Mouse (Mus musculus): ENCODE results near the gene Bmp6. TPM values are rescaled to one million over a fixed set of nuclear protein-coding genes. Genes with fewer than 3 reads are reported as not detected.

The Bmp6 gene
- polyA plus RNA-seq, 1 experiment from 2014 or later: 3.1 TPM

DNA sequence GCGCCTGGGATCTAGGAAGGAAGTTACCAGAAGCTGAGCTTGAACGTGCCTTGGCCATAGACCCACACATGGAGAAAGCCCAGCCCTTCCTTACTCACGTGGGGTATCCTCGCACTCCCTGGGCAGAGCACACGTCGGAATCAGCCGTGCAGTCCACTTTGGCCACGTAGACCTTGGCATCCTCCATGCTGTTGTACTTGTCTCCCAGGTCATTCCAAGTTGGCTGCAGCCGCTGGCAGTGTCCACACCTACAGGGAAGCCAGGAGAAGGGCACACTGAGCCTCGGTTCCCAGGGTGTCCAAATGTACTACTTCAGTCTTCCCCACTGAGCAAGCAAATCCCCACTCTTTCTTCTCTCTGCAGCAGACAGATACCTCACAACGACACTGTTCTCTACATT lies 178.3 kb downstream of the Bmp6 start:
- H3K9ac ChIP-seq (ENCODE audit: low read depth, low read length): no peak overlapping the region
- H3K27me3 ChIP-seq (replicated peaks; ENCODE audit: control insufficient read depth, insufficient read depth, low read length): no peaks in the 10 kb centered on the region
- H3K27ac ChIP-seq (ENCODE audit: low read depth, low read length): no peak overlapping the region
- peaks cover 14% of the 10 kb centered on the region for H3K4me1 ChIP-seq (ENCODE audit: control insufficient read depth, insufficient read depth, low read depth, low read length)
- no peak overlapping the region for H3K4me2 ChIP-seq (ENCODE audit: low read length)
- H3K4me3 ChIP-seq (ENCODE audit: low read length): no peak overlapping the region
- WGBS: 93% methylated on average over 11 of the region's 11 CpGs
- H3K36me3 ChIP-seq (ENCODE audit: control insufficient read depth, insufficient read depth, low read length): peaks cover 11% of the 10 kb centered on the region
- no peak for ATAC-seq
- no peaks in the 10 kb centered on the region for H3K9me3 ChIP-seq (ENCODE audit: control insufficient read depth, low read length)

DNA sequence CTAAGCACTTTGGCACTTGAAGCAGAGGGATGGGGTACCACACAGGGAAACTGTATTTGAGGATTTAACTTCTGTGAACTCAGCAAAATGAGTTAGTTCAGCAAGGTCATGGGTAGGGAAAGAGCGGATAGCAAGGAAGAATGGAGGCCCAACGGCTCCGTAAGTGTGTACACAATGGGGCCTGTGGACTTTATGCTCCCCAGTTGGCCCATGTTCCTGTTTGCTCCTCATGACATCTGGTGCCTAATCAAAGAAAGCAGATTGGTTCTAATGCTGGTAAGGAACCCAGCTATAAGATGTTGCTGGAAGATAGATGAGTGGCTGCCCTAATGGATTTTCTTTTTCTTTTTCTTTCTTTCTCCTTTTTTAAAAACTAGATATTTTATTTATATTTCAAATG lies 180.4 kb downstream of the Bmp6 start:
- Histone ChIP-seq H3K27me3 (replicated peaks; ENCODE audit: control insufficient read depth, insufficient read depth, low read length) (no peaks in the 10 kb centered on the region), H3K9me3 (ENCODE audit: control insufficient read depth, low read length) (no peaks in the 10 kb centered on the region), H3K4me1 (ENCODE audit: control insufficient read depth, insufficient read depth, low read depth, low read length) (peaks cover 14% of the 10 kb centered on the region), H3K4me3 (ENCODE audit: low read length) (no peak overlapping the region), H3K27ac (ENCODE audit: low read depth, low read length) (no peak overlapping the region), H3K9ac (ENCODE audit: low read depth, low read length) (no peak overlapping the region), H3K4me2 (ENCODE audit: low read length) (no peak overlapping the region), H3K36me3 (ENCODE audit: control insufficient read depth, insufficient read depth, low read length) (peaks cover 8% of the 10 kb centered on the region)
- 84% methylated on average over 3 of the region's 3 CpGs for WGBS
- no peak for ATAC-seq

DNA sequence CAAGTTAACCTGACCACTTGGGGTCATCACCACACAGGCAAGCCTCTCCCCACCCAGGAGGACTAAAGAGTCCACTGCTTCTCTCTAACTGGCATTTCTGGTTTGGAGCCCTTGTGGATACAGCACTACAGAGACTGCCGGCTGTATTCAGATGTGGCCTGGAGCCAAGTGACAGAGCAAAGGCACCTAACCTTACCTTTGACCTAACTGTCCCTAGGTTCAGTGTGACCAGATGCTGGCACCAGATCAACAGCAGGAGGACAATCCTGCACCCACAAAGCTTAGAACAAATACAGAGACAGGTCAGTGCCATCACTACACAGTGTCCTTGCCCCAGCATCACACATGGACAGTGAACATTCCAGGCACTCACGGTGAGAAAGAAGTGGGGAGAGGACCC lies 181.2 kb downstream of the Bmp6 start:
- Histone ChIP-seq H3K4me3 (ENCODE audit: low read length) (no peak overlapping the region), H3K4me2 (ENCODE audit: low read length) (peak overlapping the region; percentile 91), H3K9me3 (ENCODE audit: control insufficient read depth, low read length) (no peaks in the 10 kb centered on the region), H3K27me3 (replicated peaks; ENCODE audit: control insufficient read depth, insufficient read depth, low read length) (no peaks in the 10 kb centered on the region), H3K9ac (ENCODE audit: low read depth, low read length) (no peak overlapping the region), H3K36me3 (ENCODE audit: control insufficient read depth, insufficient read depth, low read length) (peaks cover 6% of the 10 kb centered on the region; the same call in 1 of the 2 replicates), H3K4me1 (ENCODE audit: control insufficient read depth, insufficient read depth, low read depth, low read length) (peaks cover 14% of the 10 kb centered on the region), H3K27ac (ENCODE audit: low read depth, low read length) (no peak overlapping the region)
- WGBS: 75% methylated on average over 2 of the region's 2 CpGs
- ATAC-seq: no peak

DNA sequence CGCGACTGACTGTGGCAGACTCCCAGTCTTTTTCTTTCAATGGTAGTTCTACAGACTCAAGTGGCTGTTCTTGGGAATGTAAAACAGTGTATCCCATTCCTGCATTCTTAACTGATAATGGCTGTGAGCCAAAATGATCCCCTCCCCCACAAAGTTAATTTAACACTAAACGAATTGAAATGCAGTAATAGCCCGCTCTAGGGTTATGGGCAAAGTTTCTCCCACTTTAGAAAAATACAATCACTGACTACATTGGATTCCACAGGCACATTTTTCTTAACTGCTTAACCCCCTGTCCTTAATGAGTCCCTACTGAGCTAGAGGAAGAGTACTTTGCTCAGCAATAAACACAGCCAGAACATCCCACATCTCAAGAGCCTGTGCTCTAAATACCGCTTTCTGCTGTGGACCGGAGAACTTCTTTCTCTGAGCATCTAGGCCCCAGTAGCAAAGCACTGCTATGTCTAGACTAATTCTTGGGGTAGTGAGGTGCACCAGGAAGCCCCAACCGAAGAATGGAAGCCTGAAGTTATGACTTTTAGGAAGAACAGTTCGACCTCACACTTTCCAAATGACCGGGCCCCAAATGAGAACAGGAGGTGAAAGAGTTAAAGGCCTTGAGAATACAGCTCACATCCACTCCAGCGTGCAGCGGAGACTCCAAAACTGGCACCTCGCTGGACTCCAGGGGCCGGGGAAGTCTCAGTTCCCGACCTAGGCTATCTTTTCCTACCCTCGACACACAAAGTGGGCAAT lies 182.3 kb downstream of the Bmp6 start:
- Histone ChIP-seq H3K36me3 (ENCODE audit: control insufficient read depth, insufficient read depth, low read length) (peaks cover 4% of the 10 kb centered on the region; the same call in 1 of the 2 replicates), H3K4me2 (ENCODE audit: low read length) (peak overlapping the region; percentile 91), H3K27me3 (replicated peaks; ENCODE audit: control insufficient read depth, insufficient read depth, low read length) (no peaks in the 10 kb centered on the region), H3K9me3 (ENCODE audit: control insufficient read depth, low read length) (no peaks in the 10 kb centered on the region), H3K27ac (ENCODE audit: low read depth, low read length) (peak overlapping the region; percentile 86), H3K4me3 (ENCODE audit: low read length) (peak overlapping the region; percentile 75), H3K4me1 (ENCODE audit: control insufficient read depth, insufficient read depth, low read depth, low read length) (peaks cover 14% of the 10 kb centered on the region), H3K9ac (ENCODE audit: low read depth, low read length) (peak overlapping the region; percentile 83)
- peak; percentile 18 for ATAC-seq
- 10% methylated on average over 15 of the region's 15 CpGs for WGBS

DNA sequence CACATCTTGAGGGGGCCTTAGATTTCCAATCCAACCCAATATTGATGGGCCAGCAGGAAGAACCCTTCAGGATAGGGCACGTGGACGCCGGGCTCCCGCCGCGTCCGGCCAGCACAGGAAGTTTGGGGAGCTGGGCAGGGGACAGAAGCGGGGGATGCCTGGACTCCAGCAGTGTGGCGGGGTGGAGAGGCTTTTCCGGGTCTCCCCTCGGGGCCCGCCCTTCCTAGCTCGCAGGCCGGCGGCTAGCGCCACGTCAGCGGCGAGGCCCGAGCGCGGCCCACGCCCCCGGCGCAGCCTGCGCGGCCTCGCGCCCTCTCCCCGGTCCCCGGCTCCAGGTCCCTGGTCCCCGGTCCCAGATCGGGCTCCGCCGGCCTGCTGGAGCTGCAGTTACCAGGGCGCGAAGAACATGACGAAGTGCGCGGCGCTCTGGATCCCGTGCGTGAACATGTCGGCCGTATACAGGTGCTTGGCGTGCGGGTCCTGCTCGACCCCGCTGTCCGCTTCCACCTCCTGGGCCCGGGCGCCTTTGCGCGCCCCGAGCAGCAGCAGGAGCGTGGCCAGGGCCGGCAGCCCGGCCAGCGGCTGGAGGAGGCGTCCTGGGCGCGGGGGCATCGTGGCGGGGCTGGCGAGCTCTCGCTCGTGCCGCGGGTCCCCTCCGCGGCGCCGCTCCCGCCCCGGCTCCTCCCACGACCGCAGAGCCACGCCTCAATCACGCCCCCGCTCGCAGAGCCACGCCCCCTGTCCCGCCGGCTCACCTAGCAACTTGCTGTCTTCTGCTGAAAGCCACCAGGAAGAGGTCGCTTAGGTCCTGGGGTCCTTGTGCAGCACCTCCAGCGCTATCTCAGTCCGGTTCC lies 183.1 kb downstream of the Bmp6 start:
- under 1% methylated on average over 60 of the region's 87 CpGs for WGBS
- peak; percentile 92 for ATAC-seq

DNA sequence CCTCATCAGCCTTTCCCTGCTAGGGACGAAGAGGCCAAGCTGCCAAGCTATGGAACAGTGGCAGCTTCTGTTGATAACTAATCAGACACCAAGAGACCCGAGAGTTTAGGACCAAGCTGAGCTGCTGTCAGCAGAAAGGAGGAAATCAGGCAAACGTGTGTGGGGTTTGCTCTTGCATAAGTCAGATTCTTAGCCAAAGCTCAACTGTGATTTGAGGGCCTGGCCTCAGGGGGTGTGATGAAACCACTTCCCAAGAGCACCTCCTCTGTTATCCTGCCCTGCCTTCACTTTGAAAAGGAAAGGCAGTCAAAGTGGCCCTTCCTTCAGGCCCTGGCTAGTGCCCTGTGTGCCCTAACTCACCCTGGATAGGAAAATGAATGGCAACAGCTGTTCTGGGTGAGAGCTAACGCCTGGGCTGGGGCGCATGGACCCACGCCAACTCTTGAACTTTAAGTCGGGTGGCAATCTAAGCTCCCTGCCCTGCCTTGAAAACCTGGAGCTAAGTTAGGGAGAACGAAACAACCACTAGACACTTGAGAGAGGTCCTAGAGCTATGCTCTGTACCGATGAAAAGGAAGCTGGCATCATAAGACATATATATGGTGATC lies 183.9 kb downstream of the Bmp6 start, which contains the start of gene Txndc5:
TSS of gene Txndc5 (minus strand) at position 138 of the 608 bp plus-strand sequence.
- WGBS: 53% methylated on average over 9 of the region's 9 CpGs
- Histone ChIP-seq H3K4me1 (ENCODE audit: control insufficient read depth, insufficient read depth, low read depth, low read length) (peaks cover 14% of the 10 kb centered on the region), H3K27me3 (replicated peaks; ENCODE audit: control insufficient read depth, insufficient read depth, low read length) (no peaks in the 10 kb centered on the region), H3K4me2 (ENCODE audit: low read length) (peak within 1 kb of the TSS; percentile 91), H3K4me3 (ENCODE audit: low read length) (peak within 1 kb of the TSS; percentile 75), H3K36me3 (ENCODE audit: control insufficient read depth, insufficient read depth, low read length) (no peaks in the 10 kb centered on the region; the same call in 1 of the 2 replicates), H3K9me3 (ENCODE audit: control insufficient read depth, low read length) (no peaks in the 10 kb centered on the region), H3K27ac (ENCODE audit: low read depth, low read length) (peak within 1 kb of the TSS; percentile 86), H3K9ac (ENCODE audit: low read depth, low read length) (peak within 1 kb of the TSS; percentile 83)
- ATAC-seq: peak; percentile 60

More for the DNA sequence above, 183.1 kb downstream of the Bmp6 start:
- Histone ChIP-seq H3K27me3 (replicated peaks; ENCODE audit: control insufficient read depth, insufficient read depth, low read length) (no peaks in the 10 kb centered on the region), H3K9me3 (ENCODE audit: control insufficient read depth, low read length) (no peaks in the 10 kb centered on the region), H3K4me1 (ENCODE audit: control insufficient read depth, insufficient read depth, low read depth, low read length) (peaks cover 14% of the 10 kb centered on the region), H3K4me2 (ENCODE audit: low read length) (peak overlapping the region; percentile 91), H3K36me3 (ENCODE audit: control insufficient read depth, insufficient read depth, low read length) (no peaks in the 10 kb centered on the region; the same call in 1 of the 2 replicates), H3K4me3 (ENCODE audit: low read length) (peak overlapping the region; percentile 75), H3K9ac (ENCODE audit: low read depth, low read length) (peak overlapping the region; percentile 83), H3K27ac (ENCODE audit: low read depth, low read length) (peak overlapping the region; percentile 86)

DNA sequence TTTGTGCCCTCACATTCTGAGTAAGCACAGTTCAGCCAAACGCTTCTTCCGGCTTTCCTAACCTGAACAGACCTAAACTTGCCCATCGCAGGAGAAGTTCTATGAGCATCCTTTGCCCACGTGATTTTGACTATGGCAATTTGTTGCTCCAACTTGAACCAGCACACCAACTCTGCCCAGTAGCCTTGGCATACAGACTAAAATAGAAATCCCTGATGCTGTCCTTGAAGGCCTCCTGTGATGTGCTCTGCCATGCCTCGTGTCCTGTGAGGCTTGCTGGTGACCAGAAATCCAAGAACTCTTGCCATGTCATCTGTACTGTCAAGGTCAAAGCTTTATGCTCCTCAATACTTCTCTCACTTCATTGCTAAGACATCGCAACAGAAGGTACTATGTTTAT lies 184.7 kb downstream of the Bmp6 start:
- Histone ChIP-seq H3K27me3 (replicated peaks; ENCODE audit: control insufficient read depth, insufficient read depth, low read length) (no peaks in the 10 kb centered on the region), H3K4me3 (ENCODE audit: low read length) (no peak overlapping the region), H3K9ac (ENCODE audit: low read depth, low read length) (no peak overlapping the region), H3K36me3 (ENCODE audit: control insufficient read depth, insufficient read depth, low read length) (no peaks in the 10 kb centered on the region), H3K4me2 (ENCODE audit: low read length) (no peak overlapping the region), H3K27ac (ENCODE audit: low read depth, low read length) (no peak overlapping the region), H3K9me3 (ENCODE audit: control insufficient read depth, low read length) (no peaks in the 10 kb centered on the region), H3K4me1 (ENCODE audit: control insufficient read depth, insufficient read depth, low read depth, low read length) (peaks cover 14% of the 10 kb centered on the region)
- 93% methylated on average over 6 of the region's 6 CpGs for WGBS
- ATAC-seq: no peak

DNA sequence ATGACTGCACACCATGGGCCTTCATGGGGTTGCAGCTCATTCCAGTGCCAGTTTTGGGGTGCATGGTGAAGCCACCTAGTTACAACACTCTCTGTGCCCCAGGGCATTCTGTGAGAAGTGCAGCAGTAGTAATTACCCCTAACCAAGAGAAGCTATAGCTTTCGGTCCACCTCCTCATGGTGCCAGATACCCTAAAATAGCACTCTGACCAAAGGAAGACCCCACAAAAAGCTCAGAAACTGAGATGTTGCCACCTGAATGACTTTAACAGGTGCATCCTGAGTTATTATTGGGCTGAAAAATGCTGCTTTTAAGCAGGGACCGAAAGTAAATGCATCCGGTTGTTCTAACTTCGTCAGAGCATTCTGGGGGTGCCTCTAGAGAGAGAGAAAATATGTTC lies 186.6 kb downstream of the Bmp6 start:
- no peaks in the 10 kb centered on the region for H3K36me3 ChIP-seq (ENCODE audit: control insufficient read depth, insufficient read depth, low read length)
- no peak overlapping the region for H3K4me2 ChIP-seq (ENCODE audit: low read length)
- H3K4me1 ChIP-seq (ENCODE audit: control insufficient read depth, insufficient read depth, low read depth, low read length): peaks cover 8% of the 10 kb centered on the region
- H3K27ac ChIP-seq (ENCODE audit: low read depth, low read length): no peak overlapping the region
- H3K4me3 ChIP-seq (ENCODE audit: low read length): no peak overlapping the region
- H3K9ac ChIP-seq (ENCODE audit: low read depth, low read length): no peak overlapping the region
- no peaks in the 10 kb centered on the region for H3K9me3 ChIP-seq (ENCODE audit: control insufficient read depth, low read length)
- H3K27me3 ChIP-seq (replicated peaks; ENCODE audit: control insufficient read depth, insufficient read depth, low read length): no peaks in the 10 kb centered on the region
- WGBS: 92% methylated on average over 4 of the region's 4 CpGs
- ATAC-seq: no peak

DNA sequence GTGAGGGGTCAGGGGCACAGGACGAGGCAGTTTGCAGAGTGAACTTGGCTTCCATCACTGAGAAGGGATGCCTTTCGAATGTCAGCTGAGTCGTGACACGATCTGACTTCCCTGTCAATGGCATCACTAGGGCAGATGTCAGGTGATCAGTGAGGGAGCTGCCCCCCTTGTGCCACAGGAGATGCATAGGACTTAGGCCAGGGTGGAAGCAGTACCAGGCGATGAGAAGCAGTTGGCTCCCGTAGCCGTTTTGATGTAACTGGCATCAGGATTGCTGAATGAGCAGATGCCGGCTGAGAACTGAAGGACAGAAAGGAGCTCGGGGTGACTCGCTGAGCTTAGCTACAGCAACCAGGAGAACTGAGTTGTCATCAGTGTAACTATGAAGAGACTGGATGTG lies 188.6 kb downstream of the Bmp6 start:
- Histone ChIP-seq H3K4me2 (ENCODE audit: low read length) (no peak overlapping the region), H3K9me3 (ENCODE audit: control insufficient read depth, low read length) (no peaks in the 10 kb centered on the region), H3K36me3 (ENCODE audit: control insufficient read depth, insufficient read depth, low read length) (no peaks in the 10 kb centered on the region), H3K9ac (ENCODE audit: low read depth, low read length) (no peak overlapping the region), H3K4me3 (ENCODE audit: low read length) (no peak overlapping the region), H3K27ac (ENCODE audit: low read depth, low read length) (no peak overlapping the region), H3K27me3 (replicated peaks; ENCODE audit: control insufficient read depth, insufficient read depth, low read length) (no peaks in the 10 kb centered on the region), H3K4me1 (ENCODE audit: control insufficient read depth, insufficient read depth, low read depth, low read length) (no peaks in the 10 kb centered on the region)
- 84% methylated on average over 10 of the region's 10 CpGs for WGBS
- ATAC-seq: no peak
